Mouse (Mus musculus) small intestine, adult 2 months (tissue): ENCODE data around the gene Rplp2. TPM values are rescaled to one million over a fixed set of nuclear protein-coding genes. Genes with fewer than 3 reads are reported as not detected.

Source experiments
- H3K27ac ChIP-seq: fragments of 200-500 bp; 2 replicates; pipeline ENCODE4 v1.5.1; 2012; ENCODE audit warnings: low read depth, low read length, control low read depth, inconsistent platforms; ENCODE audit not compliant: insufficient read depth
- H3K27me3 ChIP-seq: fragments of 200-500 bp; 2 replicates; pipeline ENCODE4 v1.6.1; 2012; ENCODE audit warnings: mild to moderate bottlenecking, moderate library complexity, low read length, inconsistent platforms; ENCODE audit not compliant: control insufficient read depth, insufficient read depth
- H3K36me3 ChIP-seq: fragments of 200-500 bp; 2 replicates; pipeline ENCODE4 v1.6.1; 2012; ENCODE audit warnings: mild to moderate bottlenecking, low read length, control low read depth, inconsistent platforms; ENCODE audit not compliant: control insufficient read depth, insufficient read depth
- H3K4me1 ChIP-seq: fragments of 200-500 bp; 2 replicates; pipeline ENCODE4 v1.6.1; 2012; ENCODE audit warnings: low read length, inconsistent platforms, mixed read lengths; ENCODE audit not compliant: control insufficient read depth, insufficient read depth, insufficient read length
- H3K4me3 ChIP-seq: fragments of 200-500 bp; 2 replicates; pipeline ENCODE4 v1.5.1; 2012; ENCODE audit warnings: low read depth, mild to moderate bottlenecking, control low read depth, inconsistent platforms, low read length, moderate library complexity
- CTCF ChIP-seq: fragments of 200-500 bp; IDR thresholded peaks from 2 replicates; pipeline ENCODE4 v1.5.1; 2012; ENCODE audit warnings: low read depth, mild to moderate bottlenecking, control low read depth, inconsistent platforms, low read length, moderate library complexity, mixed read lengths; ENCODE audit not compliant: insufficient replicate concordance, insufficient read length; ENCODE audit errors: extremely low read depth
- POLR2A ChIP-seq: fragments of 200-500 bp; IDR thresholded peaks from 2 replicates; pipeline ENCODE4 v1.6.1; 2012; ENCODE audit warnings: low read depth, mild to moderate bottlenecking, control low read depth, inconsistent platforms, low read length, moderate library complexity
- WGBS: fragments of 180-500 bp; shearing (Covaris S2); methylation state at CpG from one replicate; pipeline ENCODE4 v1.1.7; 2018; 5-methylcytosine and 5-hydroxymethylcytosine counted together
- polyA plus RNA-seq: library from polyadenylated mRNA; depleted of rRNA; stranded (reverse); fragments of >200 nt; gene quantifications from 2 replicates; pipeline ENCODE4 v1.2.3, GENCODE M21; 2012

Gene Rplp2
- polyA plus RNA-seq, 1 experiment, result 441 TPM

DNA sequence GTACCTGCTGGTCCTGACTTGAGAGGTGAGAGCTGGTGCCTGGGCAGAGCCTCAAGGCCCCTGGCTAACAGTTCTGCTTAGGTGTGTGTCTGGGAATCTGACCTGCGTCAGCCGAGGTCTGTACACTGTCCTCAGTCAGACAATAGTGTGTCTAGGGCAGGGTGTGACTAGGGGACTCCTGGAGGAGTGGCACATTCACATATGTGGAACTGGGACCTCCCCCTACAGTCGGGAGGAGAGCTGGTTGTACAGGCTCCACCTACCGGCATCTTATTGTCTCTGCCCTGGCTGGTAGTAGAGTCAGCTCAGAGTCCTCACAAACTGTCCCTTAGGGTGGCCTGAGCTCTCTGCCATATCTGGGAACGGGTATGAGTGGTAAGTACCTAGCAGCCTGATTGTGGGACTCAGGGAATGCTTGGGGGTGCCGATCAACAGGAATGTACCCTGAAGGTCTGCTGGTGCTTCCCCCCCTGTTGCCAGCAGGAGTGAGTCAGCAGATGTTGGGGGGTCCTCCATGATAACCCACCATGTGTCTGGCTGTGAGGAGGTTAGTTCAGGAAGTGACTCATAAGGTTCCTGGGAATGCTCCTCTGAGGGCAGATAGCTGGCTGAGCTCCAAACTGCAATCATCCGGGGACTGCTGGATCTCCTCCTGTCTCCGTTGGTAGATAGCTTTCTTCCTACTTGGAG lies 21.5 kb downstream of the Rplp2 start:
- Histone ChIP-seq H3K4me1 (peaks cover 33% of the 10 kb centered on the region), H3K36me3 (peaks cover 27% of the 10 kb centered on the region), H3K27me3 (no peaks in the 10 kb centered on the region), H3K4me3 (peak overlapping the region; percentile 76), H3K27ac (peak overlapping the region; percentile 87)
- TF ChIP-seq CTCF (peak; percentile 42; the same call in 1 of the 2 replicates), POLR2A (no peak)
- WGBS, result 4% methylated on average over 8 of the region's 8 CpGs

DNA sequence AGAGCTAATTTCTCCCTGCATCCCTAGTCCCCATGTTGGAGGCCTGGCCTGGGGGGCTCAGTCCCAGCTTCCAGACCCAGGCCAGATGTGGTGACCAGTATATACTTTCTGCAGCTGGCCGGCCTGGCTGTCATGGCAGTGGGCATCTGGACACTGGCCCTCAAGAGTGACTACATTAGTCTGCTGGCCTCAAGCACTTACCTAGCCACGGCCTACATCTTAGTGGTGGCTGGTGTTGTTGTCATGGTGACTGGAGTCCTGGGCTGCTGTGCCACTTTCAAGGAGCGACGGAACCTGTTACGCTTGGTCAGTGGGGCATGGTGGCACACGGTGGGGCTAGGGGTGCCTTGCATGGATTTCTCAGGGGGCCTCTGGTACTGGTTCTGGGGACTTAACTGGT lies 22.2 kb downstream of the Rplp2 start:
- H3K27ac ChIP-seq, result peak overlapping the region; percentile 87
- H3K36me3 ChIP-seq, result peaks cover 27% of the 10 kb centered on the region
- H3K4me1 ChIP-seq, result peaks cover 36% of the 10 kb centered on the region
- TF ChIP-seq CTCF (no peak), POLR2A (no peak)
- 0 out of 2 replicates have a peak overlapping the region, but pooled peaks have one; percentile 21 for H3K4me3 ChIP-seq
- 91% methylated on average over 6 of the region's 6 CpGs for WGBS
- H3K27me3 ChIP-seq, result no peaks in the 10 kb centered on the region

- Histone ChIP-seq H3K27ac (no peak overlapping the region), H3K4me3 (no peak overlapping the region), H3K4me1 (peaks cover 29% of the 10 kb centered on the region), H3K27me3 (no peaks in the 10 kb centered on the region), H3K36me3 (peaks cover 27% of the 10 kb centered on the region)
- TF ChIP-seq POLR2A (no peak), CTCF (no peak)
- WGBS, result 94% methylated on average over 18 of the region's 18 CpGs
These were observed 22.9 kb downstream of the Rplp2 start for GRCm38 (mm10) chr7:141469901-141470636.

DNA sequence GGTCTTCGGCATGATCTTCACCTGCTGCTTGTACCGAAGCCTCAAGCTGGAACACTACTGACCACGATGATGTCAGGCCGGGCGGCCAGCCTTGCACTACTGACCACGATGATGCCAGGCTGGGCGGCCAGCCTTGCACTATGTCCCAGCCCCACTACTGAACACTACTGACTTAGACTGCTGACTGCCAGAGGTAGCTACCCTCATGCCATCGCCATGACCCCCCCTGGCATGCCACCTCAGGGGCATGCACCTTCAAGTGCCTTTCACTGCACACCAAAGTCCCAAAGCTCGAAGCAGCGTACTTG lies 23.4 kb downstream of the Rplp2 start:
- TF ChIP-seq CTCF, result no peak
- TF ChIP-seq POLR2A, result no peak
- H3K27ac ChIP-seq, result no peak overlapping the region
- no peak overlapping the region for H3K4me3 ChIP-seq
- H3K27me3 ChIP-seq, result no peaks in the 10 kb centered on the region
- 94% methylated on average over 10 of the region's 10 CpGs for WGBS
- H3K4me1 ChIP-seq, result peaks cover 27% of the 10 kb centered on the region
- H3K36me3 ChIP-seq, result peaks cover 27% of the 10 kb centered on the region

- TF ChIP-seq POLR2A, result no peak
- no peak for TF ChIP-seq CTCF
- H3K36me3 ChIP-seq, result peaks cover 27% of the 10 kb centered on the region
- no peaks in the 10 kb centered on the region for H3K27me3 ChIP-seq
- H3K4me3 ChIP-seq, result no peak overlapping the region
- 79% methylated on average over 1 of the region's 1 CpGs for WGBS
- peaks cover 34% of the 10 kb centered on the region for H3K4me1 ChIP-seq
- H3K27ac ChIP-seq, result no peak overlapping the region
These were observed 24.1 kb downstream of the Rplp2 start for GRCm38 (mm10) chr7:141471236-141471635.

GRCm38 (mm10) chr7:141472226-141472625 lies 25.1 kb downstream of the Rplp2 start:
- TF ChIP-seq CTCF (no peak), POLR2A (no peak)
- Histone ChIP-seq H3K27ac (no peak overlapping the region), H3K4me1 (peaks cover 36% of the 10 kb centered on the region), H3K4me3 (no peak overlapping the region), H3K36me3 (peaks cover 27% of the 10 kb centered on the region), H3K27me3 (no peaks in the 10 kb centered on the region)
- WGBS, result 73% methylated on average over 6 of the region's 6 CpGs

DNA sequence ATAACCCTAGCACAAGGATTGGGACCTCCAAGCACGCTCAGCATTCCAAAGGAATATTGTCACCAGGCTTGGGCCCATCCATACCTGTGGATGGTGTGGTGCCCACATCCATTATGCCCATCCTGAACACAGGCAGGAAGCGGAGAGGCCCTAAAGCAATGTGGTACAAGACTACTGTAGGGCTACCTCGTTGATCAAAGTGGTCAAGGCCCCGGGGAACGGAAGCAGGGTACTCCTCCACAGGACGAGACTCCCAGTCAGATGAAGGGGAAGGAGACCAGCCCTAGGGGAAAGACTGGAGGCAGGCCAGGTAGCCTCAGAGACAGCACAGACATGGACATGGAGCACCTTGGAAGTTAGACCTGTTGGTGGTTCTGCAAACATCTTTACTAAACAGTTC lies 25.6 kb downstream of the Rplp2 start:
- peaks cover 27% of the 10 kb centered on the region for H3K36me3 ChIP-seq
- H3K27ac ChIP-seq, result no peak overlapping the region
- WGBS, result 91% methylated on average over 6 of the region's 6 CpGs
- H3K27me3 ChIP-seq, result no peaks in the 10 kb centered on the region
- TF ChIP-seq CTCF (no peak), POLR2A (no peak)
- H3K4me3 ChIP-seq, result no peak overlapping the region
- peaks cover 37% of the 10 kb centered on the region for H3K4me1 ChIP-seq
